Comparison of ENCODE assay signal across 26 mouse cellular contexts in the genomic region with DNA sequence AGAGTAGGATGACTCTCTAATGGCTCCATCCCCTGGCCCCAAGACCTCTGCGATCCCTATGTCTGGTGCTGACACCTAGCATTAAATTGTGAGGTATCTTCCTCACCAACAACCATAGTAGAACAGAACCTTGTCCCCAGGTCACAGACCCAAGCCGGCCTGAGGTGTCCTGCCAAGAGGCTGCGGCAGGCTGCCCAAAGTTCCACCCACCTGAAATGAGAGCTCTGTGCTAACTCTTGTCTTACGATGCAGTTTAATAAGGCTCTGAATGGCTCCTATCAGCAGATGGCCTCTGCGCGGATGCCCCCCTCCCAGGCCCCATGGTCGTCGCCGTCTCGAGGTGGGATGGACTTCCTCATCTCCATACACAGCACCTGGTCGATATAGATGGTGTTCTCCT. TPM values are rescaled to one million over a fixed set of nuclear protein-coding genes. Genes with fewer than 3 reads are reported as not detected.
DNase-seq lines count a peak whose midpoint lies in the region; ATAC-seq lines count a peak whose summit lies in the region.
"Had no signal": no experiment of that assay in that cellular context is flagged by ENCODE, and none has a peak within 500 bp of the region (broad histone marks: within the 10 kb centered on the region; RNA-seq: fewer than 3 reads in every experiment).

No protein-coding gene starts in this region.

- H3K9ac ChIP-seq in heart, embryonic 13.5 days: 0 out of 2 replicates have a peak overlapping the region, but pooled peaks have one; percentile 5
- H3K9ac ChIP-seq in kidney, embryonic 14.5 days (ENCODE audit: low read depth, low read length): no peak overlapping the region
- H3K9ac ChIP-seq in neural tube, embryonic 13.5 days: peak overlapping the region; percentile 17; the same call in 1 of the 2 replicates
- no peak overlapping the region for H3K9ac ChIP-seq in neural tube, embryonic 15.5 days (replicated peaks)
- H3K9ac ChIP-seq: embryonic facial prominence, embryonic 15.5 days; heart, embryonic 15.5 days; hindbrain, embryonic 15.5 days had no signal

- H3K4me2 ChIP-seq in heart, embryonic 13.5 days: no peak overlapping the region
- H3K4me2 ChIP-seq in kidney, embryonic 14.5 days (replicated peaks; ENCODE audit: low read depth, low read length): no peak overlapping the region
- no peak overlapping the region for H3K4me2 ChIP-seq in neural tube, embryonic 13.5 days
- H3K4me2 ChIP-seq in neural tube, embryonic 15.5 days: no peak overlapping the region
- H3K4me2 ChIP-seq: embryonic facial prominence, embryonic 15.5 days; hindbrain, embryonic 15.5 days had no signal

- no peaks in the 10 kb centered on the region for H3K36me3 ChIP-seq in heart, embryonic 13.5 days
- no peaks in the 10 kb centered on the region for H3K36me3 ChIP-seq in kidney, embryonic 14.5 days (ENCODE audit: control insufficient read depth, insufficient read depth, low read length)
- no peaks in the 10 kb centered on the region for H3K36me3 ChIP-seq in neural tube, embryonic 13.5 days
- no peaks in the 10 kb centered on the region for H3K36me3 ChIP-seq in neural tube, embryonic 15.5 days
- H3K36me3 ChIP-seq: embryonic facial prominence, embryonic 15.5 days; forebrain, embryonic 10.5 days; heart, embryonic 10.5 days; heart, embryonic 15.5 days; hindbrain, embryonic 15.5 days had no signal

- H3K9me3 ChIP-seq in heart, embryonic 13.5 days: no peaks in the 10 kb centered on the region
- no peaks in the 10 kb centered on the region for H3K9me3 ChIP-seq in kidney, embryonic 14.5 days (ENCODE audit: control insufficient read depth, low read length)
- no peaks in the 10 kb centered on the region for H3K9me3 ChIP-seq in neural tube, embryonic 13.5 days
- no peaks in the 10 kb centered on the region for H3K9me3 ChIP-seq in neural tube, embryonic 15.5 days (replicated peaks)
- H3K9me3 ChIP-seq: embryonic facial prominence, embryonic 15.5 days; forebrain, embryonic 10.5 days; heart, embryonic 10.5 days; heart, embryonic 15.5 days; hindbrain, embryonic 15.5 days had no signal

- intact Hi-C loops in heart, postnatal 10 days (cut with DNase I): loop anchor here (5.0 kb wide), 1 partner anchor 122 kb away; no protein-coding TSS in a partner anchor

- no peak for ATAC-seq in heart, embryonic 13.5 days (ENCODE audit: extremely low read depth, insufficient number of reproducible peaks, low FRiP score, low TSS enrichment)
- no peak for ATAC-seq in kidney, embryonic 14.5 days (ENCODE audit: low FRiP score, low TSS enrichment)
- no peak for ATAC-seq in neural tube, embryonic 13.5 days (ENCODE audit: low read depth)
- ATAC-seq in neural tube, embryonic 15.5 days (ENCODE audit: low FRiP score): no peak
- ATAC-seq: forebrain, embryonic 14.5 days had no signal

- H3K27me3 ChIP-seq in heart, embryonic 13.5 days (replicated peaks): peaks cover 8% of the 10 kb centered on the region; the same call in 1 of the 2 replicates
- no peaks in the 10 kb centered on the region for H3K27me3 ChIP-seq in kidney, embryonic 14.5 days (ENCODE audit: control insufficient read depth, insufficient read depth, low read length)
- no peaks in the 10 kb centered on the region for H3K27me3 ChIP-seq in neural tube, embryonic 13.5 days
- no peaks in the 10 kb centered on the region for H3K27me3 ChIP-seq in neural tube, embryonic 15.5 days (replicated peaks)
- H3K27me3 ChIP-seq: embryonic facial prominence, embryonic 15.5 days; heart, embryonic 15.5 days; hindbrain, embryonic 15.5 days had no signal

- H3K4me3 ChIP-seq in heart, embryonic 13.5 days: no peak overlapping the region
- H3K4me3 ChIP-seq in kidney, embryonic 14.5 days (ENCODE audit: low read length): no peak overlapping the region
- H3K4me3 ChIP-seq in neural tube, embryonic 13.5 days: no peak overlapping the region
- no peak overlapping the region for H3K4me3 ChIP-seq in neural tube, embryonic 15.5 days (replicated peaks)
- H3K4me3 ChIP-seq: embryonic facial prominence, embryonic 15.5 days; erythroblast, embryonic 14.5 days; forebrain, embryonic 10.5 days; heart, embryonic 10.5 days; heart, embryonic 15.5 days; hindbrain, embryonic 15.5 days had no signal

- H3K4me1 ChIP-seq in heart, embryonic 13.5 days: no peaks in the 10 kb centered on the region
- 0 out of 2 replicates have a peak, but pooled peaks cover 4% of the 10 kb centered on the region for H3K4me1 ChIP-seq in kidney, embryonic 14.5 days (ENCODE audit: control insufficient read depth, insufficient read depth, low read length)
- no peaks in the 10 kb centered on the region for H3K4me1 ChIP-seq in neural tube, embryonic 13.5 days (replicated peaks)
- H3K4me1 ChIP-seq in neural tube, embryonic 15.5 days: peaks cover 3% of the 10 kb centered on the region

- no peak overlapping the region for H3K27ac ChIP-seq in heart, embryonic 13.5 days (replicated peaks)
- H3K27ac ChIP-seq in kidney, embryonic 14.5 days (ENCODE audit: low read depth, low read length): no peak overlapping the region
- no peak overlapping the region for H3K27ac ChIP-seq in neural tube, embryonic 13.5 days (replicated peaks)
- no peak overlapping the region for H3K27ac ChIP-seq in neural tube, embryonic 15.5 days (replicated peaks)
- H3K27ac ChIP-seq: embryonic facial prominence, embryonic 15.5 days; forebrain, embryonic 10.5 days; heart, embryonic 10.5 days; heart, embryonic 15.5 days; hindbrain, embryonic 15.5 days had no signal

- 84% methylated on average over 11 of the region's 11 CpGs for WGBS in heart, embryonic 13.5 days
- WGBS in kidney, embryonic 14.5 days: 80% methylated on average over 11 of the region's 11 CpGs
- WGBS in neural tube, embryonic 13.5 days: 88% methylated on average over 11 of the region's 11 CpGs
- 89% methylated on average over 11 of the region's 11 CpGs for WGBS in neural tube, embryonic 15.5 days

- no peak for DNase-seq in heart, postnatal 10 days
- DNase-seq in kidney, adult 8-10 months: peak; percentile 48 to 61
- no peak for DNase-seq in thymus, postnatal 14 days
- DNase-seq: cerebellum, adult 11 months; cerebellum, adult 8-10 months had no signal

RNA-seq across cellular contexts. Expression of a gene that starts 17.8 kb away (rescaled TPM):
- 0.47 and 0.55 TPM in 2 replicates for polyA plus RNA-seq in heart, embryonic 13.5 days (2015; fragmentation: Nextera tagmentation; extraction: Ambion mirVana)
- under 1 TPM in 1 of 2 experiments, not detected in 1; 0.19 TPM for total RNA-seq in heart, postnatal 10 days (2021)
- 5.8 and 8.3 TPM in 2 replicates for polyA plus RNA-seq in kidney, embryonic 14.5 days (2014; fragmentation: Nextera tagmentation; extraction: Ambion mirVana)
- polyA plus RNA-seq in neural tube, embryonic 13.5 days (2015; fragmentation: Nextera tagmentation; extraction: Ambion mirVana): 7.0 and 7.3 TPM in 2 replicates
- polyA plus RNA-seq in neural tube, embryonic 15.5 days (2015; fragmentation: Nextera tagmentation; extraction: Ambion mirVana): 4.6 and 5.9 TPM in 2 replicates
- total RNA-seq: heart, postnatal 36 days; MEL had no signal
- polyA plus RNA-seq: erythroblast, embryonic 14.5 days had no signal

RNA-seq across cellular contexts. Expression of a gene that starts 30.2 kb away (rescaled TPM):
- not detected in 2 replicates for polyA plus RNA-seq in heart, embryonic 13.5 days (2015; fragmentation: Nextera tagmentation; extraction: Ambion mirVana)
- not detected for total RNA-seq in heart, postnatal 10 days (2021)
- polyA plus RNA-seq in kidney, embryonic 14.5 days (2014; fragmentation: Nextera tagmentation; extraction: Ambion mirVana): not detected in 2 replicates
- not detected in 2 replicates for polyA plus RNA-seq in neural tube, embryonic 13.5 days (2015; fragmentation: Nextera tagmentation; extraction: Ambion mirVana)
- not detected in 2 replicates for polyA plus RNA-seq in neural tube, embryonic 15.5 days (2015; fragmentation: Nextera tagmentation; extraction: Ambion mirVana)
- total RNA-seq: adrenal gland, postnatal 10 days; adrenal gland, postnatal 4 days; common myeloid progenitor, adult 5-6 weeks; gastrocnemius, postnatal 36 days; heart, adult 18-20 months; heart, postnatal 36 days; MEL had no signal
- polyA plus RNA-seq: brain, embryonic 14.5 days; embryonic facial prominence, embryonic 11.5 days; embryonic facial prominence, embryonic 15.5 days; erythroblast, embryonic 14.5 days; forebrain, embryonic 10.5 days; forebrain, embryonic 14.5 days; heart, embryonic 10.5 days; heart, embryonic 15.5 days; hindbrain, embryonic 11.5 days; hindbrain, embryonic 15.5 days had no signal

RNA-seq across cellular contexts. Expression of a gene that starts 43.1 kb away (rescaled TPM):
- polyA plus RNA-seq in heart, embryonic 13.5 days (2015; fragmentation: Nextera tagmentation; extraction: Ambion mirVana): 5.7 and 6.8 TPM in 2 replicates
- 10 to 100 TPM in 1 of 2 experiments, 1 to 10 TPM in 1; 9.1 to 11.6 TPM for total RNA-seq in heart, postnatal 10 days (2021)
- polyA plus RNA-seq in kidney, embryonic 14.5 days (2014; fragmentation: Nextera tagmentation; extraction: Ambion mirVana): 4.2 and 4.8 TPM in 2 replicates
- 2.3 and 2.4 TPM in 2 replicates for polyA plus RNA-seq in neural tube, embryonic 13.5 days (2015; fragmentation: Nextera tagmentation; extraction: Ambion mirVana)
- polyA plus RNA-seq in neural tube, embryonic 15.5 days (2015; fragmentation: Nextera tagmentation; extraction: Ambion mirVana): 3.0 and 10.6 TPM in 2 replicates
- polyA plus RNA-seq: erythroblast, embryonic 14.5 days had no signal

Comparison
In these comparisons a context has a peak if more than half of its experiments do, and no peak if none do; other contexts are left out.
1. H3K9ac ChIP-seq: peak in heart, embryonic 13.5 days (single experiment) and neural tube, embryonic 13.5 days (single experiment); none in kidney, embryonic 14.5 days (single experiment) and neural tube, embryonic 15.5 days (single experiment).
2. DNase-seq: peak in kidney, adult 8-10 months (2 of 2); none in heart, postnatal 10 days (0 of 2) and thymus, postnatal 14 days (single experiment).